Mouse (Mus musculus) c-Kit-positive CD71-positive TER-119-negative erythroid progenitor cells, embryonic 14.5 days (primary cell): ENCODE results near the gene Gm4792.

Experiments used
- DNase-seq: peaks from one replicate; pipeline ENCODE4 v3.0.0-alpha.2; 2013; ENCODE audit warnings: low read depth

Gene Gm4792

DNA sequence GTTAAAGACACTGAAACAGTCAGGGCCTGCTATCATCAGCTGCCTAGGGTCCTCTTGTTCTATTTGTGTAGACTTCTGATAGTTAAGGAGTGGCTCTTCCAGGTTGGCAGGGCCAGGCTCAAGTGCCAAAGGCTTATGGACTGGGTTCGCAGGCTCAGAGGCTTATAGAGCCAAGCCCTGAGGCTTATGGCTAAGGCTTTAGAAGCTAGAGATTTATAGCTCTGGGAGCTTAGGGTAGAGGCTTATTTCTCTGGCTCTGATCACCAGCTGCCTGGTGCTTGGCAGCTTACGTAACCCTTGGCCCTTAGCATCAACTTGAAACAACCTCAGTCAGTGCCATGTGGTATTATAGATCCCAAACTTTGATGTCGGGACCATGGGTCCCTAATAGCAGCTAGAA lies at the start of gene Gm4792:
TSS of gene Gm4792 (minus strand) at position 233 of the 400 bp plus-strand sequence.
- DNase-seq = no peak

GRCm38 (mm10) chr10:94347959-94348358 lies 49.5 kb upstream of the Gm4792 start:
- DNase-seq = no peak

- DNase-seq = no peak
Measured at GRCm38 (mm10) chr10:94347296-94347695, 48.8 kb upstream of the Gm4792 start.

DNA sequence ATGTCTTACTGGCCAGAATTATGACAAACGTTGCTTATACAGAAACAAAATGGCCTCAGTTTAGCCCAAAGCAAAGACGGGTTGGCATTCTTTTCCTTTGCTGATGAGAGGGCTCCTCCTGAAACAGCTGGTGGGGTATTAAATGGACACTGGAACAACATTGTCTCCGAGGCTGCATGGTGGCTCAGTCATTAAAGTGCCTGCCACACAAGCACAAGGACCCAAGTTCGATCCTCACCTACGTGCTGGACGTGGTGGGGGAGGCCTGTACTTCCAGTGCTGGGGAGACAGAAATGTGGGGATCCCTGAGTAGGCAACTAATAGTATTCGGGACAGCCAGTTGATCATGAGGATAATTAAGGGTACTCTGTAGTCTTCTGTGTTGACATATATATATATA lies 48.1 kb upstream of the Gm4792 start:
- DNase-seq = no peak

- DNase-seq = no peak
Measured at GRCm38 (mm10) chr10:94345509-94346252, 47.2 kb upstream of the Gm4792 start.

- no peak for DNase-seq
Measured at GRCm38 (mm10) chr10:94344631-94345417, 46.3 kb upstream of the Gm4792 start.

GRCm38 (mm10) chr10:94343581-94343980 lies 45.1 kb upstream of the Gm4792 start:
- DNase-seq = no peak

- no peak for DNase-seq
Measured at GRCm38 (mm10) chr10:94342256-94342655, 43.8 kb upstream of the Gm4792 start.

DNA sequence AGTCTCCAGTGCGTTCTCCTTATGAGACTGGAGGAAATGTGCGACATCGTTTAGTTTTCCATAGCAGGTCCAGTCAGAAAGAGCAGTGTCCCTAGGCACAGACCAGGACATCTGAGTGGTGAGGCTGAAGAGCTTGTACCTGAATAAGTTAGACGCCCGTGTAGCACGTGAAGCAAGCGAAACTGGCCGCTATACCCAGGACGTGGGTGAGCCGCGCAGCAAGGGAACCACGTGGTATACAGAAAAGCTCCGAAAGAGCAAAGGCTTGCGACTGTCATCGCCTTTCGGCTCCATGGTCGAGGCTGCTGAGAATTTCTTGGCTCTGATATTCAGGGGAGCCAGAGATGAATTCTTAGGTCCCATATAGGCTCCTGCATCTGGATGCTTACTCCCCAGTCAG lies 43.0 kb upstream of the Gm4792 start:
- DNase-seq = no peak

DNA sequence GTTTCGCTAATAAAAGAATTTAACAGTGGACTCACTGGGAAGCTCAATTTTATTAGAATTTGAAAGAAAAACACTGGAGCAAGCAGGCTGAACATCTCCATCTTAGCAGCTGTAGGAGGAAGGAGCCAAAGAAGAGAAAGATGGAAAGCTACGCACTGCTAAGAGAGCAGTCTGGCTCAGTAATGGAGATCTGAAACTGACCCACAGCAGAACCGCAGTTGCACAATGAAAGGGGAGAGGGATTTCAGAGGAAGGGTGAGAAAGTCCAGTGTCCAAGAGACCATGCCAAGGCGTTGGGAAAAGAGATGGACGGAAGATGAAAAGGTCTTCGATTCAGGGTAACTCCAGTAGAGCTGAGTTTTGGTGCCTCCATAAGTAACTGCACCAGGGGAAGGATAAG lies 37.6 kb upstream of the Gm4792 start:
- no peak for DNase-seq

DNA sequence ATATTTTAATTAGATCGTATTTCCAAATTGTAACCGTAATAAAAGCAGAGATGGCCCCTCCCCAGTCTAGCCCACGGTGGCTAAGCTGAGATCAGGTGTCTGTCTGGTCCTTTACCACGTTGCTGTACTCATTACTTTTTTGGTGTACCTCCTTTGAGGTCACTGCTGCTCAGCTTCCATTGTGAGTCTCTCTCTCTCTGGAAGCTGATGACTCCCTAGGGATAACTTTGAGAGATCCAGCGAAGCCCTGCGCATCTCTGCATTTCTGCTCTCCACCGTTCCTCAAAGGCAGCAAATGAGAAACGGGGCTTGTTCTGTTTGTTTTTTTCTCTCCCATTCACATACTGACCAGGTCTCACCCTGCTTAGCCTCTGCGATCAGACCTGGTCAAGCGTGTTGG lies 36.5 kb upstream of the Gm4792 start:
- DNase-seq = no peak

- no peak for DNase-seq
Measured at GRCm38 (mm10) chr10:94333328-94333727, 34.8 kb upstream of the Gm4792 start.

- DNase-seq = no peak
Measured at GRCm38 (mm10) chr10:94332358-94333137, 34.0 kb upstream of the Gm4792 start.

- no peak for DNase-seq
Measured at GRCm38 (mm10) chr10:94329962-94330361, 31.5 kb upstream of the Gm4792 start.

DNA sequence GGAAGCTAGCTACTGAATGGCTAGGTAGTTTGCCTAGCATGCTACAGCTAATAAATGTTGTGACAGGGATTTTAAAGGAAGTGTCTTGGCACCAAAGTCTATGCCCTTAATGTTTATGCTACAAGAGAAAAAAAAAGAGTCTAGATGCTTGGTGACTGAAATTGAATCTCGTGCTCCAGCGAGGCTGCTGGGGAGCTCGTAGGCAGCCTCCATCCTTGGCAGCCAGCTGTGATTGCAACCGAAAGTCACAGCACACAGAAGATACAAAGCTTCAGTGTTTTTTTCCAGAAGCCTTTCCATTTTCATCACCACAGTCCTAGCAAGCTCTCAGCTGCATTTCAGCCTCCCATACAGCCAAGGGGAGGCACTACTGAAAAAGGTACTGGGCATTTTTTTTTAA lies 20.1 kb upstream of the Gm4792 start:
- no peak for DNase-seq

DNA sequence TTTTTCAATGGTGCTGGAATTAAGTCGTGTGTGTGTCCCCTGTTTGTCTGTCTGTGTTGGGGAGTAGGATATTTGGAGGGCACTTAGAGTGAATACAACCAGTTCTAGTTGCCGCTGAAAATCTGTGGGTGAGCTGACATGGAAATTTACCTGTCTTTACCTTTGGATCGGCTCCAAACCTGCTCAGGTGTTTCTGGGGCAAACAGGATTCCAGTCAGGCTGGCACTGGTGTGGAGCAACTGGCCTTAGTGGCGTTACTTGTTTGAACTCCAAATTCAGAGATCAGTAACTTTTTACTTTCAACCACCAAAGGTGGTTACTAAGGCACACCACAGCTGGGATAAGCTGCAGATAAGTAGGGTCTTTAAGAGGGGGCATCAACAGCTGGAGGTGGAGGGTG lies 14.6 kb upstream of the Gm4792 start:
- no peak for DNase-seq

- DNase-seq = no peak
Measured at GRCm38 (mm10) chr10:94312007-94312715, 13.7 kb upstream of the Gm4792 start.

GRCm38 (mm10) chr10:94311511-94312006 lies 13.1 kb upstream of the Gm4792 start, which contains the start of gene Tmcc3:
Gene Tmcc3 (plus strand): TSS chr10:94311949.
- DNase-seq = no peak

GRCm38 (mm10) chr10:94310499-94311267 lies 12.2 kb upstream of the Gm4792 start:
- DNase-seq = no peak

- DNase-seq = peak; percentile 15
Measured at GRCm38 (mm10) chr10:94305526-94305925, 7.0 kb upstream of the Gm4792 start.

GRCm38 (mm10) chr10:94304064-94304657 lies 5.7 kb upstream of the Gm4792 start:
- no peak for DNase-seq
